ENCODE assay signal across 11 mouse cellular contexts in genomic region chr1:135609621-135610020, GRCm38 (mm10).
"Had no signal": no experiment of that assay in that cellular context is flagged by ENCODE, and none has a peak within 500 bp of the region (broad histone marks: within the 10 kb centered on the region; RNA-seq: fewer than 3 reads in every experiment).

No protein-coding gene starts in this region.

- DNase-seq: retina, postnatal 1 day; right cerebral cortex, adult 18-20 months; right cerebral cortex, postnatal 14 days; right cerebral cortex, postnatal 25 days; right cerebral cortex, postnatal 4 days; spleen, adult 18-20 months; thymus, adult 18-20 months; thymus, adult 2 months; thymus, postnatal 14 days; thymus, postnatal 25 days; thymus, postnatal 4 days had no signal
